Mouse (Mus musculus): ENCODE results near the gene Asmt. TPM values are rescaled to one million over a fixed set of nuclear protein-coding genes. Genes with fewer than 3 reads are reported as not detected.
A peak's percentile ranks its signal among the peaks of the same experiment; 100 is the strongest.

Asmt gene
- not detected in 2 replicates for polyA plus RNA-seq (2015; fragmentation: Nextera tagmentation; extraction: Ambion mirVana)

DNA sequence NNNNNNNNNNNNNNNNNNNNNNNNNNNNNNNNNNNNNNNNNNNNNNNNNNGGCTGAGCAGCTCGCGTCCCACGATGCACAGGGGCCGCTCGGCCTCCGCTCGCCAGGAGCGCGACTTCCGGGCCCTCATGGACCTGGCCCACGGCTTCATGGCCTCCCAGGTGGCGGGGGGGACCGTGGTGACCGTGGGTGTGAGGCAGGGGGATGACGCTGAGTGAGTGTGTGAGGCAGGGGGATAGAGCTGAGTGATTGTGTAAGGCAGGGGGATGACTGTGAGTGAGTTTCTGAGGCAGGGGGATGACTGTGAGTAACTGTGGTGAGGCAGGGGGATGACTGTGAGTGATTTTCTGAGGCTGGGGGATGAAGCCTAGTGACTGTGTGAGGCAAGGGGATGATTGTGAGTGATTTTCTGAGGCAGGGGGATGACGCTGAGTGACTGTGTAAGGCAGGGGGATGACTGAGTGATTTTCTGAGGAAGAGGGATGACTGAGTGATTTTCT lies at the start of gene Asmt:
Gene Asmt, plus strand, starts transcription at position 51 of the 499 bp plus-strand sequence.
- Histone ChIP-seq H3K4me3 (ENCODE audit: low read length) (no peak within 1 kb of the TSS), H3K4me1 (ENCODE audit: control insufficient read depth, insufficient read depth, low read length) (no peaks in the 10 kb centered on the region), H3K36me3 (ENCODE audit: control insufficient read depth, insufficient read depth) (peaks cover 19% of the 10 kb centered on the region), H3K27me3 (ENCODE audit: control insufficient read depth, insufficient read depth, low read length) (no peaks in the 10 kb centered on the region), H3K4me2 (ENCODE audit: low read depth, low read length) (no peak within 1 kb of the TSS), H3K27ac (ENCODE audit: low read length) (no peak within 1 kb of the TSS), H3K9me3 (replicated peaks; ENCODE audit: control insufficient read depth, low read length) (peaks cover 48% of the 10 kb centered on the region), H3K9ac (ENCODE audit: low read length) (no peak within 1 kb of the TSS)
- ATAC-seq (replicated peaks; ENCODE audit: extremely low read depth, insufficient read depth, low FRiP score): 0 out of 2 replicates have a peak, but pooled peaks have one; percentile 28
- 94% methylated on average over 13 of the region's 16 CpGs for WGBS

DNA sequence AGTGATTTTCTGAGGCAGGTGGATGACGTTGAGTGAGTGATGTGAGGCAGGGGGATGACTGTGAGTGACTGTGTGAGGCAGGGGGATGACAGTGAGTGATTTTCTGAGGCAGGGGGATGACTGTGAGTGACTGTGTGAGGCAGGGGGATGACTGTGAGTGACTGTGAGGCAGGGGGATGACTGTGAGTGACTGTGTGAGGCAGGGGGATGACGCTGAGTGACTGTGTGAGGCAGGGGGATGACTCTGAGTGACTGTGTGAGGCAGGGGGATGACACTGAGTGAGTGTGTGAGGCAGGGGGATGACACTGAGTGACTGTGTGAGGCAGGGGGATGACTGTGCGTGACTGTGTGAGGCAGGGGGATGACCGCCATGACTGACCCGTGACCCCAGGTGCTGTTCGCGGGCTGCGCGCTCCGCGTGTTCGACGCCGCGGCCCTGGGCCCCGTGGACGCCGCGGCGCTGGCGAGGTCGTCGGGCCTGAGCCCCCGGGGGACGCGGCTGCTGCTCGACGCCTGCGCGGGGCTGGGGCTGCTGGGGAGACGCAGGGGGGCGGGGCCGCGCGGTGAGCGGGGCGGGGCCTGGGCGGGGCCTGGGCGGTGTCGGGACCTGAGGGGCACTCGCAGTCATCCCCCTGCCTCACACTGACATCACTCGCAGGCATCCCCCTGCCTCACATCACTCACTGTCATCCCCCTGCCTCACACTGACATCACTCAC lies 948 bp downstream of the Asmt start:
- H3K27me3 ChIP-seq (ENCODE audit: control insufficient read depth, insufficient read depth, low read length): no peaks in the 10 kb centered on the region
- ATAC-seq (replicated peaks; ENCODE audit: extremely low read depth, insufficient read depth, low FRiP score): peak; percentile 45
- no peak overlapping the region for H3K4me3 ChIP-seq (ENCODE audit: low read length)
- no peak overlapping the region for H3K9ac ChIP-seq (ENCODE audit: low read length)
- 77% methylated on average over 42 of the region's 42 CpGs for WGBS
- H3K27ac ChIP-seq (ENCODE audit: low read length): no peak overlapping the region
- no peak overlapping the region for H3K4me2 ChIP-seq (ENCODE audit: low read depth, low read length)
- H3K4me1 ChIP-seq (ENCODE audit: control insufficient read depth, insufficient read depth, low read length): no peaks in the 10 kb centered on the region
- H3K9me3 ChIP-seq (replicated peaks; ENCODE audit: control insufficient read depth, low read length): peaks cover 50% of the 10 kb centered on the region
- peaks cover 21% of the 10 kb centered on the region for H3K36me3 ChIP-seq (ENCODE audit: control insufficient read depth, insufficient read depth)

DNA sequence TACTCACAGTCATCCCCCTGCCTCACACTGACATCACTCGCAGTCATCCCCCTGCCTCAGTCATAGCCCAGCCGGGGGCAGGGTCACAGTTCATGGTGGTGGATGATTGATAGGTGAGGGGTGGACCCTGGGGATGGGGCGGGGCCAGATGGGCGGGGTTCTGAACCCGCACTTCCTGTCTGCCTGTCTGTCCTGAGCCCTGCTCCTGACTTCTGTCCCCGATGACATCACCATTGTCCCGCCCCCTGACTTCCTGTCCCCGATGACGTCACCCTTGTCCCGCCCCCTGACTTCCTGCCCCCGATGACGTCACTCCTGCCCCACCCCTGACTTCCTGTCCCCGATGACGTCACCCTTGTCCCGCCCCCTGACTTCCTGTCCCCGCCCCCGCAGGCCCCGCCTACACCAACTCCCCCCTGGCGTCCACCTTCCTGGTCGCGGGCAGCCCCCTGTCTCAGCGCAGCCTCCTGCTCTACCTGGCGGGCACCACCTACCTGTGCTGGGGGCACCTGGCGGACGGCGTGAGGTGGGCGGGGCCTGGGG lies 1.9 kb downstream of the Asmt start:
- H3K4me3 ChIP-seq (ENCODE audit: low read length): no peak overlapping the region
- H3K4me1 ChIP-seq (ENCODE audit: control insufficient read depth, insufficient read depth, low read length): no peaks in the 10 kb centered on the region
- H3K27ac ChIP-seq (ENCODE audit: low read length): no peak overlapping the region
- H3K4me2 ChIP-seq (ENCODE audit: low read depth, low read length): no peak overlapping the region
- H3K27me3 ChIP-seq (ENCODE audit: control insufficient read depth, insufficient read depth, low read length): no peaks in the 10 kb centered on the region
- H3K9me3 ChIP-seq (replicated peaks; ENCODE audit: control insufficient read depth, low read length): peaks cover 50% of the 10 kb centered on the region
- ATAC-seq (replicated peaks; ENCODE audit: extremely low read depth, insufficient read depth, low FRiP score): peak; percentile 61
- peaks cover 21% of the 10 kb centered on the region for H3K36me3 ChIP-seq (ENCODE audit: control insufficient read depth, insufficient read depth)
- WGBS: 84% methylated on average over 27 of the region's 27 CpGs
- no peak overlapping the region for H3K9ac ChIP-seq (ENCODE audit: low read length)

DNA sequence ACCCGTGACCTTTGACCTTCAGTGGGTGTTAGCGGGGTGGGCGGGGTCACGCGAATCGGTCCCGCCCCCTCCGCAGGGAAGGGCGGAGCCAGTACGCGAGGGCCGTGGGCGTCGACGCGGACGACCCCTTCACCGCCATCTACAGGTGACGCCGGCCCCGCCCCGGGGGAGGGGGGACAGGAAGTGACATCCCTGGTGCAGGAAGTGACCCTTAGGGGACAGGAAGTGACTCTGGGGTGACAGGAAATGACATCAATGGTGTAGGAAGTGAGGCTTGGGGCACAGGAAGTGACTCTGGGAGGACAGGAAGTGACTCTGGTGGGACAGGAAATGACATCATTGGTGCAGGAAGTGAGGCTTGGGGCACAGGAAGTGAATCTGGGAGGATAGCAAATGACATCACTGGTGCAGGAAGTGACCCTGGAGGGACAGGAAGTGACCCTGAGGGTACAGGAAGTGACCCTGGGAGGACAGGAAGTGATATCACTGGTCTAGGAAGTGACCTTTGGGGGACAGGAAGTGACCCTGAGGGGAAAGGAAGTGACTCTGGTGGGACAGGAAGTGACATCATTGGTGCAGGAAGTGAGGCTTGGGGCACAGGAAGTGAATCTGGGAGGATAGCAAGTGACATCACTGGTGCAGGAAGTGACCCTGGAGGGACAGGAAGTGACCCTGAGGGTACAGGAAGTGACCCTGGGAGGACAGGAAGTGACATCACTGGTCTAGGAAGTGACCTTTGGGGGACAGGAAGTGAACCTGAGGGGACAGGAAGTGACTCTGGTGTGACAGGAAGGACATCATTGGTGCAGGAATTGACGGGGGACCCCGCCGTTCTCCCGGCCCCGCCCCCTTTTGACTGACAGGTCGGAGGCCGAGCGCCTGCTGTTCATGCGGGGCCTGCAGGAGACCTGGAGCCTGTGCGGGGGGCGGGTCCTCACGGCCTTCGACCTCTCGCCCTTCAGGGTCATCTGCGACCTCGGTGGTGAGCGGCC lies 2.7 kb downstream of the Asmt start:
- H3K9me3 ChIP-seq (replicated peaks; ENCODE audit: control insufficient read depth, low read length): peaks cover 50% of the 10 kb centered on the region
- no peak overlapping the region for H3K4me3 ChIP-seq (ENCODE audit: low read length)
- H3K9ac ChIP-seq (ENCODE audit: low read length): no peak overlapping the region
- H3K27me3 ChIP-seq (ENCODE audit: control insufficient read depth, insufficient read depth, low read length): no peaks in the 10 kb centered on the region
- WGBS: 84% methylated on average over 39 of the region's 39 CpGs
- H3K27ac ChIP-seq (ENCODE audit: low read length): no peak overlapping the region
- H3K4me1 ChIP-seq (ENCODE audit: control insufficient read depth, insufficient read depth, low read length): no peaks in the 10 kb centered on the region
- H3K4me2 ChIP-seq (ENCODE audit: low read depth, low read length): no peak overlapping the region
- ATAC-seq (replicated peaks; ENCODE audit: extremely low read depth, insufficient read depth, low FRiP score): peak; percentile 49
- peaks cover 21% of the 10 kb centered on the region for H3K36me3 ChIP-seq (ENCODE audit: control insufficient read depth, insufficient read depth)

DNA sequence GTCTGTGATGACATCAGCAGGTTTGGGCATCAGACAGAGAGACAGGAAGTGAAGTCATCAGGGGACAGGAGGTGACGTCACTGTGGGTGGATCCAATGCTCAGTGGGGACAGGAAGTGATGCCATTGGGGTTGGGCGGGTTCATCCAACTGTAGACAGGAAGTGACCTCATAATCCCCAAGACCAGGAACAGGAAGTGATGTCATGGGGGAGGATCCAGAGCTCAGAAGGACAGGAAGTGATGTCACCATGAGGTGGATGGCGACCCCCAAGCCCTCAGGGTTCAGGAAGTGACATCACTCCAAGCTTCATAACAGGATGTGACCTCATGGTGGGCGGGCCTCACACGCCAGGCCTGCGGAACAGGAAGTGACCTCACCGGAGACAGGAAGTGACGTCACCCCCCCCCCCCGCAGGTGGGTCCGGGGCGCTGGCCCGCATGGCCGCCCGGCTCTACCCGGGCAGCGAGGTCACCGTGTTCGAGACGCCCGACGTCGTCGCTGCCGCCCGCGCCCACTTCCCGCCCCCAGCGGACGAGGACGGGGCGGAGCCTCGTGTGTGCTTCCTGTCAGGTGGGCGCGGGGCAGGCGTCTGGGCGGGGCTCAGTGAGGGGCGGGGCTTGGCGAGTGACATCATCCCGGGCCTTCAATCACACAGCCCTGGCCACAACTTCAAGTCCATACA lies 3.6 kb downstream of the Asmt start:
- ATAC-seq (replicated peaks; ENCODE audit: extremely low read depth, insufficient read depth, low FRiP score): no peak; the same call in 1 of the 2 replicates
- peaks cover 21% of the 10 kb centered on the region for H3K36me3 ChIP-seq (ENCODE audit: control insufficient read depth, insufficient read depth)
- WGBS: 94% methylated on average over 39 of the region's 39 CpGs
- no peaks in the 10 kb centered on the region for H3K27me3 ChIP-seq (ENCODE audit: control insufficient read depth, insufficient read depth, low read length)
- peaks cover 50% of the 10 kb centered on the region for H3K9me3 ChIP-seq (replicated peaks; ENCODE audit: control insufficient read depth, low read length)
- H3K4me2 ChIP-seq (ENCODE audit: low read depth, low read length): no peak overlapping the region
- H3K27ac ChIP-seq (ENCODE audit: low read length): no peak overlapping the region
- H3K4me1 ChIP-seq (ENCODE audit: control insufficient read depth, insufficient read depth, low read length): no peaks in the 10 kb centered on the region
- H3K9ac ChIP-seq (ENCODE audit: low read length): no peak overlapping the region
- no peak overlapping the region for H3K4me3 ChIP-seq (ENCODE audit: low read length)

DNA sequence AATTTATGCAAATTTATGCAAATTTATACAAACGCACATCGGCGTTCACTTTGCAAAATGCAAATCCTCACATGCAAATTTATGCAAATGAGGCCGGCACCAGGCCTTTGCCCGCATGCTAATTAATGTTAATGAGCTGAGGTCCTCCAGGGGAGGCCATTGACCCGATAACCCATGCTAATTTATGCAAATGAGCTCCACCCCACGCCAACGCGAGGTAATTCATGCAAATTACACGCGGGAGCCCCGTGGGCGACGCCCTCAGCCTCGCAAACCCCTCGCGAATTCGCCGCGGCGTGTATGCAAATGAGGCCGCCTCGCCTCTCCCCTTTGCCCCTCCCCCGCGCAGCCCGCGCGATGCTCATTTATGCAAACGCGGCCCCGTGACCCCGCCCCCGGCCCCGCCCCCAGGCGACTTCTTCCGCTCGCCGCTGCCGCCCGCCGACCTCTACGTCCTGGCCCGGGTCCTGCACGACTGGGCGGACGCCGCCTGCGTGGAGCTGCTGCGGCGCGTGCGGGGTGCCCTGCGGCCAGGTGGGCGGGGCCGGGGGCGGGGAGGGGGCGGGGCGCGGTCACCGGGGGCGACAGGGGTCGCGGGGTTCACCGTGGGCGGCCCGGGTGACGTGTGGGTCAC lies 4.3 kb downstream of the Asmt start:
- Histone ChIP-seq H3K4me1 (ENCODE audit: control insufficient read depth, insufficient read depth, low read length) (no peaks in the 10 kb centered on the region), H3K27me3 (ENCODE audit: control insufficient read depth, insufficient read depth, low read length) (no peaks in the 10 kb centered on the region), H3K36me3 (ENCODE audit: control insufficient read depth, insufficient read depth) (peaks cover 21% of the 10 kb centered on the region), H3K9ac (ENCODE audit: low read length) (no peak overlapping the region), H3K9me3 (replicated peaks; ENCODE audit: control insufficient read depth, low read length) (peaks cover 50% of the 10 kb centered on the region), H3K4me3 (ENCODE audit: low read length) (no peak overlapping the region), H3K27ac (ENCODE audit: low read length) (no peak overlapping the region), H3K4me2 (ENCODE audit: low read depth, low read length) (no peak overlapping the region)
- WGBS: 94% methylated on average over 54 of the region's 67 CpGs
- ATAC-seq (replicated peaks; ENCODE audit: extremely low read depth, insufficient read depth, low FRiP score): no peak

DNA sequence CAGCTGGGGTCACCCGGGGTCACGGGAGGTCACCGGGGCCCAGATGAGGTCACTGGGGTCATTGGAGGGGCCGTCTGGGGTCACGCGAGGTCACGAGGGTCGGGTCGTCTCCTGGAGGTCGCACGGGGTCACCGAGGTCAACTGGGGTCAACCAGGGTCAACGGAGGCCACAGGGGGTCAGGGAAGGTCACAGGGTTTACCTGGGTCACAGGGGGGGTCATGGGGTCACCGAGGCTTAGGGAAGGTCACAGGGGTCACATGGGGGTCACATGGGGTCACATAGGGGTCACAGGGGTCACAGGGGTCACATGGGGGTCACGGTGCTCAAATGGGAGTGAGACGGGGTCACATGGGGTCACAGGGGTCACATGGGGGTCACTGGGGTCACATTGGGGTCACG lies 4.8 kb downstream of the Asmt start:
- no peak for ATAC-seq (replicated peaks; ENCODE audit: extremely low read depth, insufficient read depth, low FRiP score)
- no peak overlapping the region for H3K4me2 ChIP-seq (ENCODE audit: low read depth, low read length)
- H3K9ac ChIP-seq (ENCODE audit: low read length): no peak overlapping the region
- H3K4me3 ChIP-seq (ENCODE audit: low read length): no peak overlapping the region
- WGBS: 96% methylated on average over 17 of the region's 17 CpGs
- peaks cover 50% of the 10 kb centered on the region for H3K9me3 ChIP-seq (replicated peaks; ENCODE audit: control insufficient read depth, low read length)
- H3K27me3 ChIP-seq (ENCODE audit: control insufficient read depth, insufficient read depth, low read length): no peaks in the 10 kb centered on the region
- H3K4me1 ChIP-seq (ENCODE audit: control insufficient read depth, insufficient read depth, low read length): no peaks in the 10 kb centered on the region
- no peak overlapping the region for H3K27ac ChIP-seq (ENCODE audit: low read length)
- peaks cover 21% of the 10 kb centered on the region for H3K36me3 ChIP-seq (ENCODE audit: control insufficient read depth, insufficient read depth)

DNA sequence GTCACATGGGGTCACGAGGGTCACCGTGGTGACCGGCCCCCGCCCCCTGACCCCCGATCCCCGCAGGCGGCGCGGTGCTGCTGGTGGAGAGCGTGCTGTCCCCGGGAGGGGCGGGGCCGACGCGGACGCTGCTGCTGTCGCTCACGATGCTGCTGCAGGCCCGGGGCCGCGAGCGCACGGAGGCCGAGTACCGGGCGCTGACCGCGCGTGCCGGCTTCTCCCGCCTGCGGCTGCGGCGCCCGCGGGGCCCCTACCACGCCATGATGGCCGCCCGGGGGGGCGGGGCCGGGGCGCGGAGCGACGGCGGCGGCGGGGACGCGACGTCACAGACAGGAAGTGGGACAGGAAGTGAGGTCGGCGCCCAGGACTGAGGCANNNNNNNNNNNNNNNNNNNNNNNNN lies 5.2 kb downstream of the Asmt start:
- ATAC-seq (replicated peaks; ENCODE audit: extremely low read depth, insufficient read depth, low FRiP score): no peak
- Histone ChIP-seq H3K9ac (ENCODE audit: low read length) (no peak overlapping the region), H3K27ac (ENCODE audit: low read length) (no peak overlapping the region), H3K9me3 (replicated peaks; ENCODE audit: control insufficient read depth, low read length) (peaks cover 47% of the 10 kb centered on the region), H3K4me1 (ENCODE audit: control insufficient read depth, insufficient read depth, low read length) (no peaks in the 10 kb centered on the region), H3K27me3 (ENCODE audit: control insufficient read depth, insufficient read depth, low read length) (no peaks in the 10 kb centered on the region), H3K4me3 (ENCODE audit: low read length) (no peak overlapping the region), H3K4me2 (ENCODE audit: low read depth, low read length) (no peak overlapping the region), H3K36me3 (ENCODE audit: control insufficient read depth, insufficient read depth) (peaks cover 21% of the 10 kb centered on the region)
- 96% methylated on average over 53 of the region's 53 CpGs for WGBS
